Mouse (Mus musculus) inflammation-experienced regulatory T-cells, adult 6 months (primary cell): ENCODE results near the gene Ppie. TPM values are rescaled to one million over a fixed set of nuclear protein-coding genes. Genes with fewer than 3 reads are reported as not detected.
"Not testable (repeated sequence)": the region's sequence is repeated elsewhere in the genome, so short reads cannot be mapped to it uniquely, and the experiment has no call there.

ENCODE experiments used
- ATAC-seq: one replicate; pipeline ENCODE4 v1.8.0; 2017
- polyA plus RNA-seq, 3 experiments: library from polyadenylated mRNA; unstranded; fragments of 100-300 nt; shearing (Covaris generic); gene quantifications; one replicate each; pipeline ENCODE4 v1.2.1; 2017

Ppie gene
- polyA plus RNA-seq: 100 to 1,000 TPM in 1 of 3 experiments, 10 to 100 TPM in 2; 68.9 to 105 (median 92.0) TPM

GRCm38 (mm10) chr4:123139513-123140154, at the start of gene Ppie:
Gene Ppie (minus strand): TSS chr4:123139951.
- ATAC-seq: peak; percentile 99

- no peak for ATAC-seq
Measured at GRCm38 (mm10) chr4:123184816-123185215, 45.1 kb upstream of the Ppie start.

DNA sequence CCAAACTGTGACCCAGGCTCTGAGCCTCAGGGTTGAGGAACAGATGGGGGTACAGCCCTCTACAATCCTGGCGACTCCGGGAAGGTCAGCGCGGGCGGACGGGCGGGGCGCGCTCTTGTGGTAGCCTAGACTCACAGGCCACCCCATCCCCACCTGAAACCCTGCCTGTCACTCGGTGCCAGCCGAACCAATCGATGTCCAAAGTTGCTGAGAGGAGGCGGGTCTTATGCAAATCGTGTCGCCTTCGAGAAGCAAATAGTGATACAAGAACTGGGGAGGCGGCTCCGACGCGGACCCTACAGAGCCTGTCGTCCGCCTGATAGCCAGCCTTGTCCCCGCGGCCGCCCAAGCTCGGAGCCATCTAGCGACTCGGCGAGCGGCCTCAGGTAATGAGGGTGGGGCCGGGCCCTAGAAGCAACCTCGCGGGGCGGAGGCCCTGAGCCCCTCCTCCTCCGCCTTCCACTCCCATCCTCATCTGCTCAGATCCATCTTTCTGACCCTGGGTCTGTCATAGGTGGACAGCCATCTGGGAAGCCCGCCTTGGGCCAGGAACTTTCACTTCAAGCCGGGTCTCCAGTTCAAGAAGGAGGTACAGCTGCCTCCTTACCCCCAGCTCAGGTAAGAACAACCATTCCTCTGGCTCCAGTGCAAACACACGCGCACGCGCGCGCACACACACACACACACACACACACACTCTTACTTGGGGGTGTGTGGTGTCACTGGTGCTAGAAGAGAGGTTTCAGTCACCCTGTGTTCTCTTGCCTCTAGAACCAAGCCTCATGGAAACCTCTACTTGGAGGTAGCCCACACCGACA, 43.7 kb upstream of the Ppie start:
- peak; percentile 85 for ATAC-seq

DNA sequence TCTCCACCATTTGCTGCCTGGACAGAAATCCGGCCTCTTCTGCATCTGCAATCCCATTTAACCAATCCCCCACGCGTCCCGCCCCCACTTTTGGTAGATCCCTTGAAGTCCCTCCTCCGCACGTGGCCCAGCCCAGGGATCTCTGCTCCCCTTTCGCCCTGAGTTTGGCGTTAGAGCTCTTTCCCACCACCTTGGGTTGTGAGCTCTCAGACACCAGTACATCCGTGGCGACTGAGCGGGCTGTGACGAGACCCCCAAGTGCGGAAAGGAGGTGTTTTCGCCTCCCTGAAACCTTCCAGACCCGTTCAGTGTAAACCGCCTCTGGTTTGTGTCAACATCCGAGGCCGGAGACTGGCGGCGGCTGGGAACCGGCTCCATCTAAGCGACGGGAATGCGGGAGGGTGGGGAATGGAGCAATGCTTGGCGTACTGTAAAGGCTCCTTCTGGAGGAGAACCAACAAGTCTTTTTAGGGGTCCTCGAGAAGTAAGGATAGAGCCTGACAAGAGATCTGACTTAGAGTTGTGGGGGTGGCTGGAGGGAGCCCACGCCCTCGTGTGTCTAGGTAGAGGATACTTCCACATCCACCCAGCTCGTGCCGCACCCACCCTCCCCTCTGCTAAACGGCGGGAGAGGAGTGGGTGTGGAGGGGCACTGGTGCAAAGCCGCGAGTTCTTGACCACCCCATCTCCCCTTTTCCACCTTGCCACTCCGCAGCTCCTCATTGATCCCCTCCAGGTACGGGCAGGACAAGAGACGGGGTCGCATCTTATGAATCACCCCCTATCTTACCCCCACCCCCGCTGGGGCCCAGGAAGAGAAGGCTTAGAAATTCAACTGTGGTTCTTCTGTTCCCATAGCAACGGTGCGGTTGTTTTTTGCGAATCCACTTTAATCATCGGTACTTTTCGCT, 42.8 kb upstream of the Ppie start, which contains the start of gene Hpcal4:
Hpcal4 (plus strand) TSS at position 900 of the 911 bp plus-strand sequence.
- ATAC-seq: peak; percentile 59

DNA sequence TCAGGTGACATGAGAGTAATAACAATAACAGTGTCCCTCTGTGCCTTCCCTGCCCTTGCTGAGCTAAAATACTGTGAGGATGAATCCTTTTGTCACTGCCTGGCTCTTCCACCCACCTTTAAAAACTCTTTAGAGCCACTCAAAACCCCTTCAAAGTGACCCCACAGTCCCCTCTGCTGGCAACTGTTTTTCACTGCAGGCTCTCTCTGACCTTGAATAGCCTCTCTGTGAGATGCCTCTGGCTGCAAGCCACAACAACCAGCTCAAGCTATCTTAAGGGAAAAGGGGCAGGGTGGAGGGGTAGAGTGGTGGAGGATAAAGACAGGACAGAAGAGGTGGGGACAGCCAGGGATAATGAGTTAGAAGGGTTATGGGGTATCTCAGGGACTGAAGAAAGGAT, 32.1 kb upstream of the Ppie start:
- ATAC-seq: no peak

- no peak for ATAC-seq
Measured at GRCm38 (mm10) chr4:123164157-123164556, 24.4 kb upstream of the Ppie start.

DNA sequence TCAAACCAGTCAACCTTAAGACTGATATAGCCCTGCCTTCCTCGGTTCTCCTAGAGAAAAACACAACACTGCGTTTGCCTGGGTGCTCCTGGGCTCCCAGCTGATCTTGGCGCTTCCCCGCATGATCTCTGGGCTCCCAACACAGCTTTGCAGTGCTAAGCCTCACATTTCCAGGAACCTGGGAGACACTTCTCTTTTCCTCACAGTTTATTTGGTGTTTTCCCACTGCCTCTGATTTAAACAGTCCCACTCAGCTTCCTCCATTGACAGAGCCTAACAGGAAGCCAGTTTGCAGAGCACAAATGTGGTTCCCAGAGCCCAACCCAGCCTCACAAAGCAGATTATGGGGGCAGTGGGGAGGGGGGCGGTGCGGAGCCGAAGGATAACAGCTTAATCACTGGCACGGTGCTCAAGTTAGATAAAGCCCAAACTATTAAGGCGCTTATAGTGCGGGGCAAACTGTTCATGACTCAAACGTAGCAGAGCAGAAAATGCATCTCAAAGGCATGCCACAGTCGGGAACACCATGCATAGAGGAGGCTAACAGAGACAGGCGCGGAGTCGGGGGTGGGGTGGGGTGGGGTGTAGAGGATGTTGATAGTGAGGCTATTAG, 22.7 kb upstream of the Ppie start:
- ATAC-seq: no peak

DNA sequence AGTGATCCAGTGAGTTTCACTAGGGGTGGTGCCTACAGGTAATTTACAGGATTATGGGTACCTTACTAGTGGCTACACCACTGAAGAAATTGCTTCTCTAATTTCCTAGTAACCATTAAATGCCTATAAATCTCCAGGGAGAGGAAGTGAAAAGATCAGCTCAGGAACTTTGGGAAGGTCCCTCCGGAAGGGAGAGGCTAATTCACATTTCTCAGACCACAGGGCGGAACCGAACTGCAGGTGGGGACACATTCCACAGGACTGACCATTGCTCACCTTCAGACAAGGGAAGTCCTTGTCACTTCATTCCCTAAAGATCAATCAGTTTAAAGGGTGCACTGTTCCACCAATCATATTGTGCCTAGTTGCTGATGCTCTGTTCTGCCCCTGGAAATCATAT, 21.5 kb upstream of the Ppie start:
- ATAC-seq: not testable (repeated sequence)

DNA sequence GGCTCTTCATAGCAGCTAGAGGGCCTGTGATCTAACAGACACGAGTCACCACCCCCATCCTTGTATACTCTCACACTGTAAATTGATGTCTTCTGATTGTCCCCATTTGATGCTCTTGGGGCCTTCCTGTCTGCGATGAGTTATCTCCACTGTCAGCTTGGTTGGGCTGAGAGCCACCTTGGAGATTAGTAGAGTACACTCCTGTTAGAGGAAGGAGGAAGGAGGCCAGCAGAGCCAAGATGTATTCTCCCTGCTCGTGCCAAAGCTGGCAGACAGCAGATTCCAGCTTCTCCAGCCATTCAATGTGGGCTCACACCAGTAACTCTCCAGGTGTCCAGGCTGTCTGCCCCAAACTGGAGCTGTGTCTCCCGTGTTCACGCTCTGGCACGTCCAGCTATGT, 20.8 kb upstream of the Ppie start:
- ATAC-seq: no peak

DNA sequence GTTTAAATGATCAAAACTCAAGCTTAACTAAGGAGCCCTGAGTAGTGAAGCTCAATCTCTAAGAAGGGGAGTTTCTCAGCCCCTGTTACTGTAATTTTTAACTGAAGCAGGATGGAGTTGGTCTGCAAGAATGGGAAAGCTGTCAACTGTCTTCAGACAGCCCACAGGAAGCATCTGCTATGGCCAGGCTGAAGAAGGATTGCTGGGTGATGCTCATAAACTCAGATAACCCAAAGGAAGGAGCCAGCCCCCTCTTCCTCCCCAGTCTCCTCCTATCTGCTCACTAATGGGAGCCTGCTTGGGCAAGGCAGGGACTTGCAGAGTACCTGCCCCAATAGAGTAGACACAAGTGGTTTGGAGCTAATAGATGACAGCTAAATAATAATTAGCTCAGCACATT, 16.1 kb upstream of the Ppie start:
- ATAC-seq: no peak

DNA sequence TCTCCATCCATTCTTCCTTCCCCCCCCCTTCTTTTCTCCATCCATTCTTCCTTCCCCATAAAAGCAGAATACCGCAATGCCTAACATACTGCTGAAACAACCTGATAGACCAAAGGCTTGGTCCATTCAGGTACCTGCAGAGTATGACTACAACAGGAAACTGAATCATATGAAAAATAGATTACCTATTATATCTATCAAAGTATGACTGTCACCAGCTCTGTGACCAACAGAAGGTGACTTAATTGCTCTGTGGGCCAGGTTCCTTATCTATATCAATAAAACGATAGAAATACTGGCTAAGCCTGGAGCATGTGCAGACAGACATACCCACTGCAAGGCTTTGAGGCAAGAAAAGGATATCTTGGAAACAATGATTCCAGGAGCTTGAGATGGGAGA, 15.7 kb upstream of the Ppie start:
- no peak for ATAC-seq

- no peak for ATAC-seq
Measured at GRCm38 (mm10) chr4:123155004-123155403, 15.3 kb upstream of the Ppie start.

GRCm38 (mm10) chr4:123152976-123153375, 13.2 kb upstream of the Ppie start:
- ATAC-seq: no peak

- no peak for ATAC-seq
Measured at GRCm38 (mm10) chr4:123152003-123152402, 12.3 kb upstream of the Ppie start.

- peak; percentile 71 for ATAC-seq
Measured at GRCm38 (mm10) chr4:123147446-123148150, 7.8 kb upstream of the Ppie start.

- ATAC-seq: no peak
Measured at GRCm38 (mm10) chr4:123137551-123137950, 2.2 kb downstream of the Ppie start.

DNA sequence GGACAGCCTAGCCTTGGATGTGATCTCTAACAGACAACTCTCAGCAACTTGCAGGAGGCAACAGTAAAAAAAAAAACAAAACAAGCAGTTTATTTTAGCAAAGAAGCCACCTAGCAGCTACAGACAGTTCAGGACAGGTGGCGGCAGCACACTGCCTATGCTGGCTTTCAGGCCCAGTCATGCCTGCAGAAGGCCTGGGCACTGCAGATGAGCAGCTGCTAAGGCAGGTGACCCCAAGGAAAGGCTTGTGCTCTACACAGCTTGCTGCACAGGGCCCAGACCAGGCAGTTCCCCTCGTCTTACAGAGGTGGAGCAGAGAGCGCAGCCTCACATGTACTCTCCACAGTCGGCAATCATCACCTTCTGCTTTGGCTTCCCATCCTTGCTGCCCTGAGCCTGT, 12.7 kb downstream of the Ppie start:
- no peak for ATAC-seq

DNA sequence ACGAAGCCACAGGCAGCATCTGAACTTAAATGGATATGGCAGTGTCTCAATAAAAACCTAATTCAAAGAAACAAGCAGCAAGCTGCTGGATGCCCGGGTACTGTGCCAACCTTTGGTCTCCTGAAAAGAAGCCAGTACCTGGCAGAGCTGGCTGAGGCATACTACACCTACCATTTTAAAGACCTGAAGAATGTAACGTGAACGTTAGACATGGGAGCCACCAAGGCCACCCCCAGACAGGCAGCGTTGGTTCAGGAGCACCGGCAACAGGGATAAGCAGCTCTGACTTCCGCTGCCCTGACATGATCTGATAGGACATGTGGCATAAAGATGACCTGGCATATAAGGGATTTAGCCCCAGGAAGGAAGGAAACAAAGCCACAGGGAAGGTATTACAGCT, 13.1 kb downstream of the Ppie start:
- ATAC-seq: no peak

DNA sequence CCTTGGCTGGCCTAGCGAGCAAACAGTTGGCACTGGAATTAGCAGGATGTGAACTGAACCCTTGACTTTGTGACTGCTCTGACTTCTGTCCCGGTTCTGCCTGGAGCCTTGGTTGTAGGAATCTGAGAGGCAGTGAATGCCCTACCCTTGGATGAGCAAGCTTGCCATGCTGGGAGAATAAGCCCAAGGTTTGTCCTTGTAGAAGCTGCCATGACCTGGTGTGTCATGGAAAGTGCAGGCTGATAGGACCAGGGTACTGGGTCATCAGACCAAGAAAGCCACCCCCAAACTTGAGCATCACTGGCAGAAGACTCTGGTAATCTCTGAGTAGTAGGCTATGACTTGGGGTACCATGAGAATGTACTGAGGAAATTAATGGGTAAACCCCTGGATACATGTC, 18.5 kb downstream of the Ppie start:
- no peak for ATAC-seq

- not testable (repeated sequence) for ATAC-seq
Measured at GRCm38 (mm10) chr4:123116640-123117039, 23.1 kb downstream of the Ppie start.

DNA sequence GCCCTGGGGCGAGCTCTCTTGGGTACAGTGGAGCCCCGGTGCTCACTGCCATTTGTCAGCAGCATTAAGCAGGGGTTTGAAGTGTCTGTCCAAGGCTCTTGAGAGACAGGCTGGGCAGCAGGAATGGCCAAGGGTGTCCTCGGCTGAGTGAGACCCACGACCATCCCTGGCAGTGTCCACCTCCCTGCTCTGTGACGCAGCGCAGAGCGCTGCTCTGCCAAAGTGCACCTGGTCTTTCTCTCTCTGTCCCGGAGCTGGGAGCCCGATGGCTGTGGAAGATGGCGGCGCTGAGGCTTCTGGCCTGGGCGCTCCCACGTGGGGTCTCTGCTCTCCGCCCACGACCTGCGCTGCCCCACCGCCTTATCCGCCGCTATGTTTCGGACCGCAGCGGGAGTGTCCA, 23.7 kb downstream of the Ppie start, which contains the start of gene Oxct2b:
Oxct2b (plus strand) TSS at position 256 of the 400 bp plus-strand sequence.
- no peak for ATAC-seq

DNA sequence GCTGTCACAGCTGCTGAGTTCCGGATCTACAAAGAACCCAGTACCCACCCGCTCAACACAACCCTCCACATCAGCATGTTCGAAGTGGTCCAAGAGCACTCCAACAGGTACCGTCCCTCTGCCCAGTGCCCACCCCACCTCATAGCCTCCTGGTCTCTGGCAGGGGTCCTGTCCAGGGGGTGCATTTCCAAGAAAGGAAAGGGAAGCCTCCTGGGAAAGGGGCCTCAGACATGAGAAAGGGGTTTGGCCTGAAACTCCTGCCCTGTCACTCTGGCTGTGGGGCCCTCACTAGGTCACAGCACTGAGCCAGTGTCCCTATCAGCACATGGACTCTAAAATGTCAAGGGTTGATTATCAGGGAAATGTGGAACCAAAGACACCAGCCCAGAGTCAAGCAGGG, 25.1 kb downstream of the Ppie start:
- ATAC-seq: not testable (repeated sequence)
